Mouse (Mus musculus) telencephalon, adult 2 months (tissue): Measurements from ENCODE around the gene Nek9.

Experiments
- DNase-seq: peaks from one replicate; pipeline ENCODE4 v3.0.0-alpha.2; 2011; ENCODE audit warnings: low read depth, low spot score

Gene Nek9

DNA sequence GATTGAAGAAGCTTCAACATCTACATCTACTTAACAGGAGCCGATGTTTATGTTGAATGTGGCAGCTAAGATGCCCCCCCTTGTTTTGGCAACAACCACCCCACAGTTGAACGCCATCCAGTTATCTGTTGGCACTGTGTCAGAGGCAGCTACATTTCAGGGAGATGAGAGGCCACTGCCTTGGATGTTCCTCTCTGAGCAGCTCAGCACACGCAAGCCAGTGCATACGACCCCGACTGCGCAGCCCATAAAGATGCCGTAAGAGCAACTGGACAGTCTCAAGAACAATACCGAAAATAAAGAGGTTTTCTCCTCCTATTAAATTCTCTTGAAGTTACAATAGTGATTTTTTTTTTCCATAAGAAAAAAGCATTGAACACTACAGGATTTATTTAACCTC, 74.6 kb downstream of the Nek9 start:
- DNase-seq: no peak

DNA sequence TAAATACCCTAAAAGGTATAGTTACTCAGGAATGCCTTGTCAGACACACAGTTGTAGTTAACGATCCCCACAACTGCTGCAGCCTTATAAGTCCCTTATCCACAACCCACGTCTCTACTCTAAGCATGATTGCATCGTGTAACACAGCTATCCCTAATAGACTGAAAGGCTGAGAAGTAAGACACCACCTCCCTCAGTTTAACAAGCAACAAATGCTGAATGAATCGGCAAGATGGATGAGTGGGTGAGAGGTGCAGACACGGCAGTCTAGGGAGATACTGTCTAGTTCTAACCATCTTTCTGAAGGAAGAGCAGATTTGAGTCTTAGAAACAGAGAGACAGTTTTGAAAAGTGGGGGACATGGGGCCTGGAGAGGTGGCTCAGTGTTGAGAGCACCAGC, 76.0 kb downstream of the Nek9 start:
- peak; percentile 24 for DNase-seq

DNA sequence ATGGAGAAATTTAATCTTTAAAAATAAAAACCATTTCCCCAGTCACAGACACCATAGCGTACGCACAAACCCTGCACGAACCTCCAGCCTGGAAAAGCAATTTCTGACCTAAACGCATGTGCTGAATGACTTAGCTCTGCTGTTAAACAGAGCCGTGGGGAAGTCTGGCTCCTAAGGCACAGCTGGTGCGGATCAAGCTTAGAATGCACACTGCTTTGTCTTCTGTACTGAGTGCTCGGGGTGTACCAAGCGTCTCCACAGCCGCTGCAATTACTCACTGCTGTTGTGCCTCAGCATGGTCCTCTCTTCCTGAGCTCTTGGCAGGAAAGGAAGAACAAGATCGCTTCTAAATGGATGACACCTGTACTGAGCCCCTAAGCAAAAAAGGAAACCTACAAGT, 76.7 kb downstream of the Nek9 start:
- no peak for DNase-seq

DNA sequence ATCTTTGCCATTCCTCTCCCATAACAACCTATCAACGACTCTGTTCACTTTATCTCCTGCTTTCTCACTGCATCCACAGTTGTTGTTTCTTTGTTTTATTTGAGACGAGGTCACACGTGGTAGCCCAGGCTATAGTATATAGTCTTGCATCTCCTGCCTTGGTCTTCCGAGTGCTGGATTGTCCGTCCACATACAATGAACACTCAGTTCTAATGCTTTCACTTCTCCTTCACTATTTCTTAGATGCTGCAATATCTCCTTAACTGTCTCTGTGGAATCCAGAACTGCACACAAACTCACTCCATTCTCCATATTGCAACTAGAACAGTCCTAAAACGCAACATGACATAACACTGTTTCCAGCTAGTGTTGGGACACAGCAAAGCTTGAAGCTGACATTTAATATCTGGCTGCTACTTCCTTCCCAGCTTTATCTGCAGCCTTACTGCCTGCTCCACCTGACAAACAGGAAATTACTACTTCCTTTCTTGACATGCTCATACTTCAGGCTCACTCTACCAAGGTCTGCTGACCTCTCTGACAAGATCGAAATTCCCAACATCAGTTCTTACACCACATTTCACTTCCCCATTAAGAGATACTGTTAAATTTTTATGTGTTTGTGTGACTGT, 82.0 kb downstream of the Nek9 start:
- DNase-seq: no peak

DNA sequence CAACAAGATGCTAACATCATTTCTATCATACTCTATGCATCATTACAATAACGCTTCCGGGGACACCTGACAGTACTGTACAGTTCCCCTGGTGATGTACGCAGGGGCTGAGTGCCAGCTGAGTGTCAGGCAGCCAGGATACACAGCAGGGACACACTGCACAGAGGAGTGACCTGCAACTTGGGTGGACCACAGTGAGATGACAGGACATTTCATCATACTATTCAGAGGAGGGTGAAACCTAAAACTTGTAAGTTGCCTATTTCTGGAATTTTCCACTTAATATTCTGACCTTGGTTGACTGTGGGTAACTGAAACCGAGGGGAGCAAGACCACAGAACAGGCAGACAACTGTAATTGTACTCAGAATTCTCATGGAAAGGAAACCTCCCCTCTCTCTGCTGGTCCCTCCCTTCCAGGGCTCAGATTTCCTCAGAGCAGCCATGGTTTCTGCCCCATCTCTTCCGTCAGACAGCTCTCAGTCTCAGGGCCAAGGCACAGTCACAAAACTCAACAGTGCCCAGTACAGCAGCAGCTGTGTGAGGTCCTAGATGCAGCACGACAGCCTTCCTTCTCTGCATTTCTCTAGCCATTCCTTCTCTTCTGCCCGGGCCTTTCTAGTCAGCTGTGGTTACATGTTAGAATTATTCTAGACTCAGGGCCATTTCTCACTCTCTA, 82.9 kb downstream of the Nek9 start:
- DNase-seq: no peak

DNA sequence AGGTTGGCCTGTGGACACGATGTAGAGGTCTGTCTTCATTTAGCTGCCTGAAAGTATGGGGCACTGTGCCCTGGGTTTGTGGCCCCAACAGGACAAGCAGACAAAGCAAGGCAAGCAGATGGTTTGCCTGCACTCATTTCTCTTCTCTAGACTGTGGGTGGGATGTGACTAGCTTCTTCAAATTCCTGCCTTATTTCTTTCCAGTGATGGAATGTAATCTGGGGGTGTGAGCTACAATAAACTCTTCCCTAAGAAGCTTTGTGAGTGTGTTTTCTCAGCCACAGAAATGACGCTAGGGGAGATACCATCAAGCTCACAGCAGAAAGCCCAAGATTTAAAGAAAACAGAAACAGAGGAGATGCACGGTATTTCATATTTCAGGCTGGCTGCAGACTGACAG, 87.1 kb downstream of the Nek9 start:
- peak; percentile 22 for DNase-seq
